Mouse (Mus musculus) telencephalon, adult 2 months (tissue): ENCODE data around the gene Creb3l1.

Source experiments
- DNase-seq: peaks from one replicate; pipeline ENCODE4 v3.0.0-alpha.2; 2011; ENCODE audit warnings: low read depth, low spot score

The Creb3l1 gene

GRCm38 (mm10) chr2:92034273-92034672 lies 10.0 kb upstream of the Creb3l1 start:
- DNase-seq: no peak

- DNase-seq: no peak
Observed at GRCm38 (mm10) chr2:92030554-92030953, 6.3 kb upstream of the Creb3l1 start.

DNA sequence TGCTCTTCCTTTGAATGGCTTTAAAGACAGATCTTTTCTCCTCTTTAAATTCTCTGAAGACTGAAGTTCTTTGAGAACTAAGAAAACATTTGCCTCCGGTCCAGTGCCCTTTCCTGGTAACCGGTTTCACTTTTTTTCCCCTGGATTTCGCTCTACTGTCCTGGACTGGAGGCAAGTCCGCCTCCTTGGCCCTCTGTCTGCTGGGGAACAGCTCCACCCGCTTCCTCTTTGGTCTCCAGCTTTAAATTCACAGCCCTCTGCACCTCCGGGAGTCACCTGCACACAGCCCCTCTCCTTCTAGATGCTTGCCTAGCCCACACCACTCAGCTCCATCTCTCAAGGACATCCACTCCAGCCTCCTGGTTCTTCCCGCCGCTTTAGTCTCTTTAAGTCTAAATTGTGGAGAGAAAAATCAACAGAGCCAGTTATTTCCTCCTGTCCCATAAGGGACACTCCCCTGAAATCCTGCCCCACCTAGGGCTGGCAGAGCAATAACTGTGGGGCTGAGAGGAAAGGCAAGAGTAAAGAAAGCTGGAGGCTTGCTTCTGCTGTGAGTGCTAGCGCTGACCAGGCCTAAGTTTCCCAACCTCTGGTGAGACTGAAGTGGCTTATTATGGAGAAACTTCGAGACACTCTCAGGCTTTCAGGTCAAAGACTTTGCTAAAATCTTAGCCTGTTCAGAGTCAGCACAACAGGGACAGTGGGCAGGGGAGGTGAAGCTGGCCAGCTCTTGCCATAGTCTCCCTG lies 5.3 kb upstream of the Creb3l1 start:
- no peak for DNase-seq

DNA sequence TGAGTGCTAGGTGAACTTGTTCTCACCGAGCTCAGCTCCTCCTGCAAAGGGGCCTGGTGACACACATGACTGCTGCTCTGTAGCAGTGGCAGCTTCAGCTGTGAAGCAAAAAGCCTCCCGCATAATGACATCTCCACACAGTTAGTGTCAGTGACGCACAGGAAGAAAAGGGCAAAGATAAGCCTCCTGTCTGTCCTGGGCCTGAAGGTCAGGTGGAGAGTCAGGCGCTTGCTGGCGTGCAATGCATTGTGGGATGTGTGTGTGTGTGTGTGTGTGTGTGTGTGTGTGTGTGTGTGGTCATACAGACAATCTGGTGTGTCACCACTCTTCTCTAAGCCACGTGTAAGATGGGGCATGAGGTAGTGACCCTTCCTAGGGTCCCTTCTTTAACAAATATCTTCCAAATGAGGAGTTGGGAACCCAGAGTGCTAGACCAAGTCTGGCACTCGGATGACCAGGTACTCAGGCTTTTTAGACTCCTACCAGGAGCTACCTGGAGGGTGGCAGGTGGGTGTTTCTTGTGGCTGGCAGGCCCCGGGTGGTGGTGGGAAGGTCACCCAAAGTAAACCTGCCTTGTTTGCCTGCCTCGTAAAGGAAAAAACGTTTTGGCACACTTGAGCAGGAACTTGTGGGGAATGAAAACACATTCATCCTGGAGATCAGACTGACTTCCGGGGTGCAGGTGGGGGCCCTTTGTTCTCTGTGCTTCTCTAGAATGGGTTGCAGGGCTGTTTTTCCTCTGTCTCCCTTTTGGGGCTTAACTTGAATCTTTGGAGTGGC lies 3.7 kb upstream of the Creb3l1 start:
- no peak for DNase-seq

DNA sequence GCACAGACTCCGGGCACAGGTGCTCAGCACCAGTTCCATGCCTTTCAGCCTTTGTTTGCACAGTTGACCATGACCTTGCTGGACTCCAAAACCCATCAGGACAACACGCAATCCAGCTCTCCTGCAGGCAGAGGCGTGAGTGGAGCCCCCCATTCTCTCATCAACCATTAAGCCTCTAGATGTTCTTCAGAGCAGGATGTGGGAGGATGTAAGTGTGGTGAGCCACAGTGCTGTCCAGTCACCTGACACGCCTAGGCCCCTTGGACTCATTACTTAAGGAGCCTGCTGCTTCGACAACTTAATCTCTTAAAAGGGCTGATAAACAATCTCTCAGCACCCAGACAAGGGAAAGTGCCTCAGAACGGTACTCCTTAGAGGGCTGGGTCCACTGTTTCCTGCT lies 1.7 kb upstream of the Creb3l1 start:
- DNase-seq: no peak

- DNase-seq: no peak
Observed at GRCm38 (mm10) chr2:92025202-92025601, 900 bp upstream of the Creb3l1 start.

DNA sequence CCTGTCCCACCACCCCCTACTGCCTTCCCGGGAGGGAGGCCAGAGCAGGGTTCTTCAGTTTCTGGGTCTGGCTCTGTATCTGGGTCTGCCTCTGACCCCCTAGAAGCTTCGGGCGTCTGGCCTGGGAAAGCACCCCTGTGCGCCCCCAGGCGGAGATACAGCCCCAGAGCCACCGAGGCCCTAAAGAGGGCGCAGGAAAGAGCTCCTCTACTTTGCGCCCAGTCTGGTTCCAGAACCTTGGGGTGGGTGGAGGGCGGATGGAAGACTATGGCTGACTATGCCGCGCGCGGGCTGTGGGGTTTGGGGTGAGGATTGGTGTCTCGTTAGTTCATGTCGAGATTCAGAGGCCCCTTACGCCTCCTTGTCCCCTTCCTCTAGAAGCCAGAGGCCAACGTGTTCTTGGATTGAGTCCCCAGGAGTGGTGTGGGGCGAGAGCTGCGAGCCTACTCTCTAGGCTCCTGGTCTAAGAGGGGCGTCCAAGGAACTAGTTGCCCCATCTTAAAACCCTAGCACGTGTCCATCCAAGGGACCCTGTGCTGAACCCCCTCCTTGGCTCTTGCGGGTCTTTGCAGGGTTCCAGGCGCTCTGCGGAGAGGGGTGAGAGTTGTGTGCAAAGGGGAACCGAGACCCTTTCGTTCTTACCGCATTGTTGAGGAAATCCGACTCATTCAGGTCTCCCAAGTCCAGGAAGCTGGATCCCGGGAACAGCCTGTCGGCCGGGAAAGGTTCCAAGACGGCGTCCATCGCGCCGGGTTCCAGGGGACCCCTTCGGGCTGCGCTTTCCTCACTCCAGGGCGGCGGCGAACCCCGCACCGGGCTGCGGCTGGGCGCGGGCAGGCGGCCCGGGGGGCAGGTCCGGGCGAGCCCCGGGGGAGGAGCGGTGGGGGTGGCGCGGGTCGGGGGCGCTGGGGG lies 684 bp downstream of the Creb3l1 start:
- no peak for DNase-seq

DNA sequence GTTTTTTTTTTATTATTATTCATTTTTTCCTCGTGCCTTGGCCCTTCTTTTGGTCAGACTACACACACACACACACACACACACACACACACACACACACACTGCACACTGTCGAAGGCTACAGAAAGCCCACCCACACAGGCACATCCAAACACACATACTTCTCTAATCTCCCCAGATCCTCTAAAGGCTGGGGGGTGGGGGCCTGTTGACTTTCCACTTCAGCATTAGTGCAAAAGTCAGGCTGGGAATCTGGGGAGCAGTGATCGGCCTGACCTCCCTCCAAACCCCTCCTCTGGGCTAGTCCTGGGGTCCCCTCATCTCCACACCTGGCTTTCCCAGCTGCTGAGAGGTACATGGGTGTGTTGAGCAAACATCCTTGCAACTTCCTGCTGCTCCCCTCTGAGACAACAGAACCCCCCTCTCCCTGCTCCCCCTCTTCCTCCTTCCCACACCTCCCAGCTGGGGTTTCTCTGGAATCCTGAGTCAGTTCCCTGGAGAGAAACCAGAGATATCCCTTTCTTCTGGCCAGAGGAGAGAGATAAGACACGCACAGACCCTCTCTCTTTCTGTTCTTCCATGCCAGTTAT lies 3.5 kb downstream of the Creb3l1 start:
- DNase-seq: no peak

DNA sequence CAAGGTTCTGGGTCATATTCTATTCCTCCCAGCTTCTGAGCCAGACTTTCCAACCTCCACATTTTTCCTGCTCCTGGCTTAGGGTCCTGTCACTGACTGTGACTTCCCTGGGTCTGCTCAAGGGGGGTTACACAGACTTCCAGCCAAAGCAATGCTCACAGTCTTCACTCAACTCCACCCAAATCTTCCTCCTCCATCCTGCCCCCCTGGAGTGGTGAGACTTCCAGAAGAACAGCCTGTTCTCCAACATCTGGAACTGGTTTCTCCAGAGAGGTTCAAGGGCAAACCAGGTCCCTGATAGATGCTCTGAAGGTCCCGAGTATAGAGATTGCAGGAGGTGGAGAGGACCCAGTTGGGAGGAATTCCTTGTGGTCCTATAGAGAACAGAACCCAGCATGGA lies 6.9 kb downstream of the Creb3l1 start:
- DNase-seq: no peak

GRCm38 (mm10) chr2:92016981-92017380 lies 7.3 kb downstream of the Creb3l1 start:
- DNase-seq: no peak

- DNase-seq: no peak
Observed at GRCm38 (mm10) chr2:92014891-92015290, 9.4 kb downstream of the Creb3l1 start.

DNA sequence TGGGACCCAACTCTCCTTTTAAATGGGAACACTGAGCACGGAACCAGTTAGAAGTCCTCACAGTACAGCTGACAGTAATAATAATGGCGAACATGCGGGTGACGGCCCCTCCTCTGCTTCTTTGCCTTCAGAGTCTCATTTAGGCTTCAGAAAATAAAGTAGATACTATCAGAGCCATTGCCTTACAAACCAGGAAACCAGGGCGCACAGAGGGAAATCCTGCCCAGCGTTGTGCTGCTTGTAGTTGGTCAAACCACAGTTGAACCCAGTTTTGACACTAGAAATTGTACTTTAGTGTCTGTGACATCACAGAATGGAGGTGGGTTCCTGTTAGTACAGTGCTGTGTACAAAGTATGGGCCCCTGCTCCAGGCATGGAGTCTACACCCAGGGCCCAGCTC lies 10.1 kb downstream of the Creb3l1 start:
- no peak for DNase-seq

DNA sequence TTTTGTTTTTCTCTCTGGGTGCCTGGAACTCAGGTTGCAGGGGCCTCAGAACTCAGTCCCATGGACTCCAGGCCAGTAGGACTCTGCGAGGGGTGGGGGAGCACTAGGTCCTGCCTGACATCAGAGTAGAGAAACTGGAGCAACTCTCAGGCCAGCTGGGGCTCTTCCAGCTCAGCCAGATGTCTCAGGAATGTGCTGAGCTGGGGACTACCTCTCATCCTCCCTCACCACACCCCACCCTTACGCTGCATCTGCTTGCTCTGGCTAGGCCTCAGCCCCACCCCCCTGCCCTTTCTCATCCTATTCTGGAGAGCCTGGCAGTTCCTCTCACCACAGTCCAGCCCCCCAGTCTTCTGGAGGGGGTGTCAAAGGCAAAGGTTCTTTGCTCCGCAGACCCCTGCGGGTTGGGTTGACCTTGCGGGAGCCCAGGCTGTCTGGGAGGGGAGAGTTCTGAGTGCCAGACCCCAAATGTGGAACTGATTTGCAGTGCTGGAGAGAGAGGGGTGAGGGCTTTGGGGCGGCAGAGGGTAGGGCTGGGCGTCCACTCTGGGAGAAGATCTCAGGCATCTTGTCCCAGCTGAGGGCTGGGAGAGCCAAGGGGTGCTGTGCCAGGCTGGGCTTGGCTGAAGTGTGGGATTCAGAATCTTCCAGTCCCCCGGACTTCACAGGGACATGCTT lies 11.4 kb downstream of the Creb3l1 start:
- DNase-seq: no peak

GRCm38 (mm10) chr2:92011424-92012353 lies 12.6 kb downstream of the Creb3l1 start:
- DNase-seq: no peak

GRCm38 (mm10) chr2:92008623-92009404 lies 15.5 kb downstream of the Creb3l1 start:
- no peak for DNase-seq

- DNase-seq: peak; percentile 96
Observed at GRCm38 (mm10) chr2:92007933-92008622, 16.2 kb downstream of the Creb3l1 start.

DNA sequence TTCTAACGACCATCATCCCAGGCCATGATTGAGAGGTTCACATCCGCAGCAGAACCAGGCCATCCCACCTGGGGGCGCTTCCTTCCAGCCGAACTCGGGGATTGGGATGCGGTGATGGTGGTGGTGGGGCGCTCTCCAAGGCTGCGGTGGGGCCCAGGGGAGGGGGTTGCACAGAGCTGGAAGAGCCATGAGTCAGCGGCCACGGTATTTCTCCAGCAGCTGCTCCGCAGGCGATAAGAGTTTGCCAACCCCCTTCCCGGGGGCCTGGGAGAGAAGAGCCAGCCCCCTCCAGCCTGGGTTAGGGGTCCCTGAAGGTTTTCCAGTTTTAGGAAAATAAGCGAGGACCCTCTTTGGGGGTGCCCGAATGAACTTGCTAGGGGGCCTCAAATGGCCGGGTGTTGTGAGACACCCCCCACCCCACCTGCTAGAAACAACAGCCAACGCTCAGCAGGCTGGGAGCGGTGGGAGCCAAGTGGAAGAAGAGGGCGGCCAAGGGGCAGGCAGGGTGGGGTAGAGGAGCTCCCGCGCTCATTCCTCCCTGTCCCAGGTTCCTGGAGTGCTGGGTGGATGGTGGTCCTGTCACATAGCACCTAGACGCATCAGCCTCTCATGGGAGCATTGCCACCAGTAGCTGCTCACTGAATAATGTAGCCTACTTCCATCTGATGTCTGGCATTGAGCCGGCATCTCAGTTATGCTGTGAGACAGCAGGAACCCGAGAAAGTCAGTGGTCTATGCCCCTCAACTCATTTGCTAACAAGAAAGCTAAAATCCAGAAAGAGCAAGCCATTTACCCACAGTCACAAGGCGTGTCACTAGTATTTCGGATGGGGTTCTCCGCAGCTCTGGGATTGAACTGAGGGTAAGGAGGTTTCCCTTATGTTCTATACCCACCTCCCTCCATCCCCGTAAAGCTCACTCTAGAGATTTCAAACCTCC lies 17.1 kb downstream of the Creb3l1 start:
- no peak for DNase-seq
